Mouse (Mus musculus) midbrain, embryonic 11.5 days (tissue): Measurements from ENCODE around the gene Cmpk2. TPM values are rescaled to one million over a fixed set of nuclear protein-coding genes. Genes with fewer than 3 reads are reported as not detected.

Source experiments
- ATAC-seq: fragments of 200-750 bp; cut with Nextera tagmentation; 2 replicates; pipeline ENCODE4 v1.8.0; 2017; ENCODE audit warnings: moderate TSS enrichment, moderate library complexity; ENCODE audit not compliant: low FRiP score
- DNase-seq: peaks from one replicate; pipeline ENCODE4 v3.0.0; 2015; ENCODE audit warnings: low spot score; ENCODE audit errors: missing footprints
- H3K27ac ChIP-seq: fragments of 300-500 bp; sonication (generic); 2 replicates; pipeline ENCODE4 v1.5.1; 2014; ENCODE audit warnings: low read depth, low read length
- H3K27me3 ChIP-seq: fragments of 300-500 bp; sonication (generic); 2 replicates; pipeline ENCODE4 v1.6.1; 2014; ENCODE audit warnings: mild to moderate bottlenecking, low read length, moderate library complexity, mixed read lengths; ENCODE audit not compliant: control insufficient read depth, insufficient read depth
- H3K36me3 ChIP-seq: fragments of 300-500 bp; sonication (generic); 2 replicates; pipeline ENCODE4 v1.6.1; 2014; ENCODE audit warnings: mild to moderate bottlenecking, low read length, moderate library complexity, mixed read lengths; ENCODE audit not compliant: control insufficient read depth, insufficient read depth
- H3K4me1 ChIP-seq: fragments of 300-500 bp; sonication (generic); 2 replicates; pipeline ENCODE4 v1.6.1; 2014; ENCODE audit warnings: low read length; ENCODE audit not compliant: control insufficient read depth, insufficient read depth
- H3K4me2 ChIP-seq: fragments of 300-500 bp; sonication (generic); 2 replicates; pipeline ENCODE4 v1.6.1; 2014; ENCODE audit warnings: mild to moderate bottlenecking, moderate library complexity
- H3K4me3 ChIP-seq: fragments of 300-500 bp; sonication (generic); 2 replicates; pipeline ENCODE4 v1.5.1; 2014; ENCODE audit warnings: low read depth, low read length
- H3K9ac ChIP-seq: fragments of 300-500 bp; sonication (generic); 2 replicates; pipeline ENCODE4 v1.6.1; 2014; ENCODE audit warnings: low read length
- H3K9me3 ChIP-seq: fragments of 300-500 bp; sonication (generic); 2 replicates; pipeline ENCODE4 v1.6.1; 2016; ENCODE audit warnings: low read length; ENCODE audit not compliant: control insufficient read depth
- WGBS: fragments of 180-500 bp; shearing (Covaris S2); extraction: QIAGEN DNeasy Blood & Tissue Kit; methylation state at CpG from one replicate; pipeline ENCODE4 v1.1.7; 2014; 5-methylcytosine and 5-hydroxymethylcytosine counted together
- polyA plus RNA-seq: library from polyadenylated mRNA; unstranded; fragments of >200 nt; fragmentation: Nextera tagmentation; extraction: Ambion mirVana; gene quantifications from 2 replicates; pipeline ENCODE4 v1.2.1, GENCODE M21; 2014

Cmpk2 gene
- polyA plus RNA-seq, 1 experiment from 2014 or later = 7.8 TPM

- ATAC-seq (no peak), DNase-seq (peak; percentile 26)
- H3K4me3 ChIP-seq = no peak overlapping the region
- no peak overlapping the region for H3K9ac ChIP-seq
- no peaks in the 10 kb centered on the region for H3K9me3 ChIP-seq
- H3K4me2 ChIP-seq = no peak overlapping the region
- WGBS = 88% methylated on average over 3 of the region's 3 CpGs
- H3K36me3 ChIP-seq = no peaks in the 10 kb centered on the region
- H3K27me3 ChIP-seq = no peaks in the 10 kb centered on the region
- H3K4me1 ChIP-seq = no peaks in the 10 kb centered on the region
- H3K27ac ChIP-seq = no peak overlapping the region
Observed at GRCm38 (mm10) chr12:26501042-26501441, 32.0 kb downstream of the Cmpk2 start.

- ATAC-seq (no peak), DNase-seq (no peak)
- 92% methylated on average over 4 of the region's 4 CpGs for WGBS
- Histone ChIP-seq H3K27ac (no peak overlapping the region), H3K4me1 (no peaks in the 10 kb centered on the region), H3K4me3 (no peak overlapping the region), H3K9ac (no peak overlapping the region), H3K36me3 (no peaks in the 10 kb centered on the region), H3K9me3 (no peaks in the 10 kb centered on the region), H3K27me3 (no peaks in the 10 kb centered on the region), H3K4me2 (no peak overlapping the region)
Observed at GRCm38 (mm10) chr12:26510971-26511370, 42.0 kb downstream of the Cmpk2 start.

GRCm38 (mm10) chr12:26518206-26518605 lies 49.2 kb downstream of the Cmpk2 start:
- no peak for ATAC-seq
- no peaks in the 10 kb centered on the region for H3K9me3 ChIP-seq
- WGBS = 80% methylated on average over 3 of the region's 3 CpGs

GRCm38 (mm10) chr12:26524943-26525697 lies 56.1 kb downstream of the Cmpk2 start:
- no peak overlapping the region for H3K27ac ChIP-seq
- no peak overlapping the region for H3K4me3 ChIP-seq
- no peak for ATAC-seq
- no peak overlapping the region for H3K9ac ChIP-seq
- DNase-seq = peak; percentile 66
- H3K36me3 ChIP-seq = no peaks in the 10 kb centered on the region
- no peak overlapping the region for H3K4me2 ChIP-seq
- no peaks in the 10 kb centered on the region for H3K4me1 ChIP-seq
- H3K27me3 ChIP-seq = no peaks in the 10 kb centered on the region
- WGBS = 76% methylated on average over 3 of the region's 3 CpGs
- no peaks in the 10 kb centered on the region for H3K9me3 ChIP-seq

More at GRCm38 (mm10) chr12:26518206-26518605, 49.2 kb downstream of the Cmpk2 start:
- DNase-seq = peak; percentile 69
- Histone ChIP-seq H3K4me1 (no peaks in the 10 kb centered on the region), H3K9ac (no peak overlapping the region), H3K4me2 (no peak overlapping the region), H3K36me3 (no peaks in the 10 kb centered on the region), H3K27me3 (no peaks in the 10 kb centered on the region), H3K27ac (no peak overlapping the region), H3K4me3 (no peak overlapping the region)

- H3K4me3 ChIP-seq = no peak overlapping the region
- peak; percentile 75 for DNase-seq
- WGBS = 78% methylated on average over 5 of the region's 5 CpGs
- no peak for ATAC-seq
- no peak overlapping the region for H3K27ac ChIP-seq
- no peaks in the 10 kb centered on the region for H3K9me3 ChIP-seq
- no peak overlapping the region for H3K9ac ChIP-seq
- no peak overlapping the region for H3K4me2 ChIP-seq
- no peaks in the 10 kb centered on the region for H3K4me1 ChIP-seq
- H3K27me3 ChIP-seq = no peaks in the 10 kb centered on the region
- no peaks in the 10 kb centered on the region for H3K36me3 ChIP-seq
Observed at GRCm38 (mm10) chr12:26525698-26526026, 56.7 kb downstream of the Cmpk2 start.

Other genes starting within 250 kb of the Cmpk2 start
- gene Rnf144a, start 54.0 kb upstream of the Cmpk2 start, polyA plus RNA-seq = 24.7 and 25.5 TPM in 2 replicates
- 0.14 and 0.18 TPM in 2 replicates for gene Rsad2, start 12.8 kb upstream of the Cmpk2 start, polyA plus RNA-seq